Mouse (Mus musculus) midbrain, embryonic 15.5 days (tissue): ENCODE measurements at regions not wholly inside any gene's neighbourhood (a gene's known extent, or its start where the extent isn't known, plus 50 kb on each side); places are given as distances from the start of the nearest gene placed in this dataset.
"Not testable (repeated sequence)": the region's sequence is repeated elsewhere in the genome, so short reads cannot be mapped to it uniquely, and the experiment has no call there.

ENCODE experiments used
- ATAC-seq: fragments of 200-750 bp; cut with Nextera tagmentation; replicated peaks from 2 replicates; pipeline ENCODE4 v1.8.0; 2017; ENCODE audit warnings: moderate TSS enrichment
- H3K27ac ChIP-seq: fragments of 300-500 bp; sonication (generic); 2 replicates; pipeline ENCODE4 v1.5.1; 2015; ENCODE audit warnings: mild to moderate bottlenecking, inconsistent platforms
- H3K27me3 ChIP-seq: fragments of 300-500 bp; sonication (generic); replicated peaks from 2 replicates; pipeline ENCODE4 v1.6.1; 2015; ENCODE audit warnings: inconsistent platforms
- H3K36me3 ChIP-seq: fragments of 300-500 bp; sonication (generic); replicated peaks from 2 replicates; pipeline ENCODE4 v1.6.1; 2015; ENCODE audit warnings: inconsistent platforms
- H3K4me1 ChIP-seq: fragments of 300-500 bp; sonication (generic); 2 replicates; pipeline ENCODE4 v1.6.1; 2015; ENCODE audit warnings: inconsistent platforms
- H3K4me2 ChIP-seq: fragments of 300-500 bp; sonication (generic); 2 replicates; pipeline ENCODE4 v1.6.1; 2015; ENCODE audit warnings: inconsistent platforms, mild to moderate bottlenecking, moderate library complexity
- H3K4me3 ChIP-seq: fragments of 300-500 bp; sonication (generic); 2 replicates; pipeline ENCODE4 v1.5.1; 2015; ENCODE audit warnings: mild to moderate bottlenecking, inconsistent platforms
- H3K9ac ChIP-seq: fragments of 300-500 bp; sonication (generic); 2 replicates; pipeline ENCODE4 v1.6.1; 2015; ENCODE audit warnings: mild to moderate bottlenecking, inconsistent platforms
- H3K9me3 ChIP-seq: fragments of 300-500 bp; sonication (generic); 2 replicates; pipeline ENCODE4 v1.6.1; 2016; ENCODE audit warnings: inconsistent platforms
- WGBS: fragments of 180-500 bp; shearing (Covaris S2); methylation state at CpG from one replicate; pipeline ENCODE4 v1.1.7; 2015; ENCODE audit warnings: mixed read lengths; 5-methylcytosine and 5-hydroxymethylcytosine counted together

DNA sequence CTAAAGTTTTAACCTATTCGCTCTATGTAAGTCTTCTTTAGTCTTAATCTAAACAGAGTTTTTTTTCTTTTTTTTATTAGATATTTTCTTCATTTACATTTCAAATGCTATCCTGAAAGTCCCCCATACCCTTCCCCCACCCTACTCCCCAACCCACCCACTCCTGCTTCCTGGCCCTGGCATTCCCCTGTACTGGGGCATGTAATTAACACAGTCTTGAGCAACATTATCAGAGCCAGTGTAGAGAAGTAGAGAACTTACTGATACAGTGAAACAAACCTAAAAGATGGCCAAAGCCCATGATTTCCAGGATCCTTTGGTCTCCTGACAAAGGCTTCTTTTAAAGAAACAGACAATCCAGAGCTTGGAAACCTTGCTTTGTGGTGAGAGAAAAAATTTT, 227.9 kb downstream of the Scg2 start:
- H3K27ac ChIP-seq, H3K27me3 ChIP-seq, H3K9me3 ChIP-seq, H3K4me3 ChIP-seq, ATAC-seq, H3K36me3 ChIP-seq, H3K9ac ChIP-seq, H3K4me2 ChIP-seq, H3K4me1 ChIP-seq: not testable (repeated sequence)
- WGBS: 95% methylated on average over 1 of the region's 1 CpGs

GRCm38 (mm10) chr1:79207207-79207606, 232.7 kb downstream of the Scg2 start:
- Histone ChIP-seq H3K4me1 (no peaks in the 10 kb centered on the region), H3K27ac (no peak overlapping the region), H3K4me3 (no peak overlapping the region), H3K9ac (no peak overlapping the region), H3K36me3 (no peaks in the 10 kb centered on the region), H3K27me3 (no peaks in the 10 kb centered on the region), H3K9me3 (no peaks in the 10 kb centered on the region), H3K4me2 (no peak overlapping the region)
- 70% methylated on average over 1 of the region's 1 CpGs for WGBS
- no peak for ATAC-seq

DNA sequence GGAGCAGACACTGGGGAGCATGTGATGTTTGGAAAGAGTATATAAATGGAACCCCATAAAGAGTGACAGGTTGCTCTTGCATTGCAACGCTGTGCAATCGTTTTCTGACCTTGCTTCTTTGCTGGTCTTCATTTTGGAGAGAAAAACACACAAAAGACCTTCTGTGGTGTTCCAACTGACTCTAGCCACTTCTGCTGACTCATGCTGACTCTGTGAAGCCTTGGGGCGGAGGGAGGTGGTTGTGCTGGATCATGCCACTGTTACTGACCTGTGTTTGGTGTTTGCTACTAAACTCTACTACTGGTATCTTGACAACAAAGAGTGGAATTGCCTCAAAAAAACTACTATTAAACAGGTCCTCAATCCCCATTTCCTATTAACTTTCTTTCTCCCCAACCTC, 242.2 kb downstream of the Scg2 start:
- Histone ChIP-seq H3K27me3 (no peaks in the 10 kb centered on the region), H3K4me1 (no peaks in the 10 kb centered on the region), H3K4me2 (no peak overlapping the region), H3K27ac (no peak overlapping the region), H3K9ac (no peak overlapping the region), H3K36me3 (no peaks in the 10 kb centered on the region), H3K9me3 (no peaks in the 10 kb centered on the region), H3K4me3 (no peak overlapping the region)
- WGBS: 82% methylated on average over 3 of the region's 3 CpGs
- ATAC-seq: no peak

- no peak for ATAC-seq
- 86% methylated on average over 3 of the region's 3 CpGs for WGBS
- Histone ChIP-seq H3K36me3 (no peaks in the 10 kb centered on the region), H3K4me1 (no peaks in the 10 kb centered on the region), H3K9me3 (no peaks in the 10 kb centered on the region), H3K27me3 (no peaks in the 10 kb centered on the region), H3K27ac (no peak overlapping the region), H3K4me2 (no peak overlapping the region), H3K4me3 (no peak overlapping the region), H3K9ac (no peak overlapping the region)
Observed at GRCm38 (mm10) chr1:79191031-79191430, 248.9 kb downstream of the Scg2 start.

DNA sequence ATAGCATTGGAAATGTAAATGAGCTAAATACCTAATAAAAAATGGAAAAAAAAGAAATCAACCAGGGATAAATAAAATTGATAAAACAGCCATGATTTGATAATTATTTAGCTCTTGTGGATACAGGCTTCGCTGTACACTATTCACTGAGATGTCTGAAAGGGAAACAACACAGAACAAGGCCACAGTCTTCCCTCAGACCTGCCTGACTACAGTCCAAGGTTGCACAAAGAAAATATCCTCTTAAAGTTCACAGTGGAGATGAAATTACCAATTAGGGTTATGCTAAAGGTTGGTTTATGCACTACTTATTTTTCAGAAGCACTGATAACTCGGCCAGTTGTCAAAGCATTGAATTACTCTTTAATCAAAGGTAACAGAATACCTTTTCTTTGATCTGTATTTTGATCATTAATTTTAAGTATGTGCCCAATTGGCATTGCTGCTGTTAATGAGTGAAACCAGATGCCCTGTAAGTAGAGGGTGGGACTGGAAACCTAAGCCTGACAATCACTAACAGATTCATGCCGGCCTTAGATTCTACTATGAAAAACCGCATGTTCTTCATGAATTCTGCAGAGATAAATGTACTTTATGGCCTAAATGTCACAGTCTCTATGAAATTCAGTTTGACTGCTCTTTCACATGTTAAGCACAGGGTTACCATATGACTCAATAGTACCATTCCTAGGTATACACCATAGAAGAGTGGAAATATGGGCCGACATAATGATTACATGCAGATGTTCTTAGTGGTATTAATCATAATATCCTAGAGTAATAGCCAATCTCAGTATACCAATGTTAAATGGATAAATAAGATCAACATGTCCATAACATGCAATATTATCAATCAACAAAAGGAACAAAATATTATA, 256.1 kb downstream of the Scg2 start:
- no peak overlapping the region for H3K4me2 ChIP-seq
- H3K4me3 ChIP-seq: no peak overlapping the region
- H3K27ac ChIP-seq: no peak overlapping the region
- no peaks in the 10 kb centered on the region for H3K36me3 ChIP-seq
- H3K9ac ChIP-seq: no peak overlapping the region
- H3K9me3 ChIP-seq: no peaks in the 10 kb centered on the region
- ATAC-seq: no peak
- 93% methylated on average over 5 of the region's 5 CpGs for WGBS
- H3K27me3 ChIP-seq: no peaks in the 10 kb centered on the region
- no peaks in the 10 kb centered on the region for H3K4me1 ChIP-seq

DNA sequence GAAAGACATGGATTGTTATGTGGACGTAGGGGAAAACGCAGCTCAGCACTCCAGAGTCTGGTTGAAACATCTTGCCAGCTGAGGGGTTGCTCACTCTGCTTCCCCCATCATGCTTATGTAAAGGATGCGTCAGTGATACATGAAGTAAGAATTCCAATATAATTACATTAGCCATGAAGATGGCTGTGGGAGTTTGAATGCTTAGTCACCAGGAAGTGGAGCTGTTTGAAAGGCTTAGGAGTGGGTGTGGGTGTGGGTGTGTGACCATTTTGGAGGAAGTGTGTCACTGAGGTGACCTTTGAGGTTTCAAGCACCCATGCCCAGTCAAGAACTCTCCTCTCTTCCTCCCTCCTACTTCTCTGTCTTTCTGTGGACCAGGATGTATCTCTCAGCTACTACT, 295.8 kb downstream of the Scg2 start:
- H3K9ac ChIP-seq: no peak overlapping the region
- H3K27ac ChIP-seq: no peak overlapping the region
- H3K4me2 ChIP-seq: no peak overlapping the region
- H3K27me3 ChIP-seq: no peaks in the 10 kb centered on the region
- H3K36me3 ChIP-seq: no peaks in the 10 kb centered on the region
- H3K9me3 ChIP-seq: no peaks in the 10 kb centered on the region
- no peak overlapping the region for H3K4me3 ChIP-seq
- no peaks in the 10 kb centered on the region for H3K4me1 ChIP-seq
- ATAC-seq: no peak
- WGBS: 89% methylated on average over 3 of the region's 3 CpGs
